Mouse (Mus musculus) left cerebral cortex, postnatal 14 days (tissue): Measurements from ENCODE around the gene Exoc4. TPM values are rescaled to one million over a fixed set of nuclear protein-coding genes. Genes with fewer than 3 reads are reported as not detected.

ENCODE experiments used
- DNase-seq, 2 experiments: peaks; one replicate each; pipeline ENCODE4 v3.0.0; 2021 to 2022; ENCODE audit warnings: low spot score in 2 of 2, mixed read lengths in 1 of 2
- intact Hi-C: fragments of 180-260 bp; cut with DNase I; formaldehyde crosslinking; loops from one replicate; pipeline ENCODE4 v1.15.1; 2025
- long read RNA-seq, 2 experiments: library from polyadenylated mRNA; stranded (forward); transcript quantifications; one replicate each; pipeline ENCODE4 v2.0.0; 2021
- total RNA-seq, 2 experiments: library from RNA; stranded (reverse); gene quantifications; 2 replicates each; pipeline ENCODE4 v1.2.3; 2021

Gene Exoc4
- total RNA-seq: 10 to 100 TPM; 74.2 to 74.8 TPM
- long read RNA-seq, experiment 1, full-length matches to known transcripts: 6 of 9 reads
- long read RNA-seq, experiment 1, partial matches to known transcripts: 1 of 9 reads
- long read RNA-seq, experiment 1, other reads (novel, unspliced or antisense): 2 of 9 reads
- long read RNA-seq, experiment 2, full-length matches to known transcripts: 9 of 15 reads
- long read RNA-seq, experiment 2, partial matches to known transcripts: 3 of 15 reads
- long read RNA-seq, experiment 2, other reads (novel, unspliced or antisense): 3 of 15 reads

GRCm38 (mm10) chr6:33248894-33249758 is at the start of gene Exoc4:
TSS of gene Exoc4 (plus strand) at chr6:33249085.
- intact Hi-C loops: no loop called here
- DNase-seq: peak; percentile 97 to 98

- intact Hi-C loops: no loop called here
- DNase-seq: no peak
Observed at GRCm38 (mm10) chr6:33218780-33219179, 30.1 kb upstream of the Exoc4 start.

GRCm38 (mm10) chr6:33226700-33227099 is 22.2 kb upstream of the Exoc4 start:
- intact Hi-C loops: no loop called here
- DNase-seq: no peak

- DNase-seq: no peak
- intact Hi-C loops: no loop called here
Observed at GRCm38 (mm10) chr6:33227371-33227770, 21.5 kb upstream of the Exoc4 start.

- DNase-seq: no peak
- intact Hi-C loops: no loop called here
Observed at GRCm38 (mm10) chr6:33241250-33241649, 7.6 kb upstream of the Exoc4 start.

GRCm38 (mm10) chr6:33244546-33244945 is 4.3 kb upstream of the Exoc4 start:
- intact Hi-C loops: no loop called here
- no peak for DNase-seq

- intact Hi-C loops: no loop called here
- no peak for DNase-seq
Observed at GRCm38 (mm10) chr6:33247146-33247545, 1.7 kb upstream of the Exoc4 start.

- DNase-seq: no peak
- intact Hi-C loops: no loop called here
Observed at GRCm38 (mm10) chr6:33247576-33248355, 1.1 kb upstream of the Exoc4 start.

GRCm38 (mm10) chr6:33256638-33257037 is 7.8 kb downstream of the Exoc4 start:
- DNase-seq: no peak
- intact Hi-C loops: no loop called here

GRCm38 (mm10) chr6:33257076-33257789 is 8.3 kb downstream of the Exoc4 start:
- intact Hi-C loops: no loop called here
- no peak for DNase-seq

- intact Hi-C loops: no loop called here
- DNase-seq: no peak
Observed at GRCm38 (mm10) chr6:33259926-33260325, 11.0 kb downstream of the Exoc4 start.

- DNase-seq: no peak
- intact Hi-C loops: no loop called here
Observed at GRCm38 (mm10) chr6:33261606-33262005, 12.7 kb downstream of the Exoc4 start.

- intact Hi-C loops: no loop called here
- no peak for DNase-seq
Observed at GRCm38 (mm10) chr6:33263950-33264349, 15.1 kb downstream of the Exoc4 start.

GRCm38 (mm10) chr6:33264388-33264787 is 15.5 kb downstream of the Exoc4 start:
- DNase-seq: no peak
- intact Hi-C loops: no loop called here

- intact Hi-C loops: no loop called here
Observed at GRCm38 (mm10) chr6:33267571-33267970, 18.7 kb downstream of the Exoc4 start.

GRCm38 (mm10) chr6:33283523-33283922 is 34.6 kb downstream of the Exoc4 start:
- no peak for DNase-seq
- intact Hi-C loops: no loop called here

More at GRCm38 (mm10) chr6:33267571-33267970, 18.7 kb downstream of the Exoc4 start:
- no peak for DNase-seq

- DNase-seq: no peak
- intact Hi-C loops: no loop called here
Observed at GRCm38 (mm10) chr6:33283936-33284335, 35.1 kb downstream of the Exoc4 start.

GRCm38 (mm10) chr6:33286376-33286775 is 37.5 kb downstream of the Exoc4 start:
- intact Hi-C loops: no loop called here
- DNase-seq: no peak

- intact Hi-C loops: no loop called here
- DNase-seq: peak in 1 of 2 experiments; percentile 13
Observed at GRCm38 (mm10) chr6:33294626-33295025, 45.7 kb downstream of the Exoc4 start.
